Mouse (Mus musculus) E14TG2a.4 (cell line): Measurements from ENCODE around the gene Ptov1.

Experiments used
- H3K27me3 ChIP-seq: 2 replicates; pipeline ENCODE4 v1.6.1; 2014; ENCODE audit warnings: low read length, control low read depth; ENCODE audit not compliant: insufficient read depth
- H3K36me3 ChIP-seq: 2 replicates; pipeline ENCODE4 v1.6.1; 2014; ENCODE audit warnings: low read length, control low read depth; ENCODE audit not compliant: insufficient read depth
- H3K4me1 ChIP-seq: replicated peaks from 2 replicates; pipeline ENCODE4 v1.6.1; 2014; ENCODE audit warnings: low read depth, low read length, control low read depth
- H3K4me3 ChIP-seq: replicated peaks from 2 replicates; pipeline ENCODE4 v1.5.1; 2014; ENCODE audit warnings: mild to moderate bottlenecking, low read length
- H3K9me3 ChIP-seq: 2 replicates; pipeline ENCODE4 v1.6.1; 2014; ENCODE audit warnings: low read length, control low read depth
- CTCF ChIP-seq: conservative IDR thresholded peaks from 2 replicates; pipeline ENCODE4 v1.5.1; 2014; ENCODE audit warnings: low read length
- NANOG ChIP-seq: IDR thresholded peaks from 2 replicates; pipeline ENCODE4 v1.6.1; 2014; ENCODE audit warnings: borderline replicate concordance, low read length, mixed read lengths
- POU5F1 ChIP-seq: IDR thresholded peaks from 2 replicates; pipeline ENCODE4 v1.6.1; 2014; ENCODE audit warnings: low read length, borderline replicate concordance

The Ptov1 gene

GRCm38 (mm10) chr7:44845006-44845405 is 24.6 kb downstream of the Ptov1 start:
- Histone ChIP-seq H3K27me3 (peaks cover 8% of the 10 kb centered on the region), H3K4me3 (no peak overlapping the region), H3K36me3 (peaks cover 77% of the 10 kb centered on the region), H3K9me3 (no peaks in the 10 kb centered on the region), H3K4me1 (peaks cover 59% of the 10 kb centered on the region)
- no peak for TF ChIP-seq POU5F1

GRCm38 (mm10) chr7:44841825-44842463 is 27.6 kb downstream of the Ptov1 start:
- Histone ChIP-seq H3K4me1 (peaks cover 62% of the 10 kb centered on the region), H3K9me3 (no peaks in the 10 kb centered on the region), H3K36me3 (peaks cover 84% of the 10 kb centered on the region), H3K27me3 (peaks cover 29% of the 10 kb centered on the region), H3K4me3 (no peak overlapping the region)
- TF ChIP-seq POU5F1 (no peak), CTCF (no peak), NANOG (no peak)

- TF ChIP-seq NANOG = no peak
- no peak for TF ChIP-seq CTCF
- no peak for TF ChIP-seq POU5F1
- H3K27me3 ChIP-seq = peaks cover 29% of the 10 kb centered on the region
Measured at GRCm38 (mm10) chr7:44840426-44840825, 29.2 kb downstream of the Ptov1 start.

GRCm38 (mm10) chr7:44839491-44840191 is 29.9 kb downstream of the Ptov1 start:
- no peaks in the 10 kb centered on the region for H3K9me3 ChIP-seq
- peaks cover 84% of the 10 kb centered on the region for H3K36me3 ChIP-seq
- H3K4me1 ChIP-seq = peaks cover 63% of the 10 kb centered on the region
- H3K27me3 ChIP-seq = peaks cover 29% of the 10 kb centered on the region
- H3K4me3 ChIP-seq = peak overlapping the region; percentile 74
- TF ChIP-seq CTCF = no peak
- TF ChIP-seq POU5F1 = no peak
- no peak for TF ChIP-seq NANOG

More at GRCm38 (mm10) chr7:44840426-44840825, 29.2 kb downstream of the Ptov1 start:
- Histone ChIP-seq H3K4me1 (peaks cover 67% of the 10 kb centered on the region), H3K4me3 (peak overlapping the region; percentile 74), H3K9me3 (no peaks in the 10 kb centered on the region), H3K36me3 (peaks cover 84% of the 10 kb centered on the region)

- Histone ChIP-seq H3K36me3 (peaks cover 84% of the 10 kb centered on the region), H3K4me1 (peaks cover 62% of the 10 kb centered on the region), H3K9me3 (no peaks in the 10 kb centered on the region), H3K27me3 (peaks cover 29% of the 10 kb centered on the region), H3K4me3 (peak overlapping the region; percentile 74)
- TF ChIP-seq CTCF (no peak), POU5F1 (no peak), NANOG (no peak)
Measured at GRCm38 (mm10) chr7:44839171-44839490, 30.5 kb downstream of the Ptov1 start.

GRCm38 (mm10) chr7:44838073-44838472 is 31.5 kb downstream of the Ptov1 start:
- Histone ChIP-seq H3K4me3 (no peak overlapping the region), H3K9me3 (no peaks in the 10 kb centered on the region), H3K36me3 (peaks cover 83% of the 10 kb centered on the region), H3K4me1 (peaks cover 58% of the 10 kb centered on the region), H3K27me3 (peaks cover 29% of the 10 kb centered on the region)
- no peak for TF ChIP-seq CTCF
- no peak for TF ChIP-seq NANOG
- TF ChIP-seq POU5F1 = no peak

- no peak for TF ChIP-seq NANOG
- TF ChIP-seq CTCF = no peak
- no peak for TF ChIP-seq POU5F1
- peaks cover 29% of the 10 kb centered on the region for H3K27me3 ChIP-seq
- H3K4me1 ChIP-seq = peaks cover 58% of the 10 kb centered on the region
- H3K4me3 ChIP-seq = no peak overlapping the region
- no peaks in the 10 kb centered on the region for H3K9me3 ChIP-seq
- H3K36me3 ChIP-seq = peaks cover 82% of the 10 kb centered on the region
Measured at GRCm38 (mm10) chr7:44836423-44837053, 33.0 kb downstream of the Ptov1 start.

- Histone ChIP-seq H3K36me3 (peaks cover 82% of the 10 kb centered on the region), H3K4me3 (no peak overlapping the region)
- TF ChIP-seq CTCF (no peak), POU5F1 (no peak), NANOG (no peak)
Measured at GRCm38 (mm10) chr7:44836016-44836404, 33.6 kb downstream of the Ptov1 start.

More at GRCm38 (mm10) chr7:44836016-44836404, 33.6 kb downstream of the Ptov1 start:
- Histone ChIP-seq H3K4me1 (peaks cover 59% of the 10 kb centered on the region), H3K27me3 (peaks cover 29% of the 10 kb centered on the region), H3K9me3 (no peaks in the 10 kb centered on the region)
